Mouse (Mus musculus): ENCODE measurements around the gene Ifnar2.

The Ifnar2 gene

DNA sequence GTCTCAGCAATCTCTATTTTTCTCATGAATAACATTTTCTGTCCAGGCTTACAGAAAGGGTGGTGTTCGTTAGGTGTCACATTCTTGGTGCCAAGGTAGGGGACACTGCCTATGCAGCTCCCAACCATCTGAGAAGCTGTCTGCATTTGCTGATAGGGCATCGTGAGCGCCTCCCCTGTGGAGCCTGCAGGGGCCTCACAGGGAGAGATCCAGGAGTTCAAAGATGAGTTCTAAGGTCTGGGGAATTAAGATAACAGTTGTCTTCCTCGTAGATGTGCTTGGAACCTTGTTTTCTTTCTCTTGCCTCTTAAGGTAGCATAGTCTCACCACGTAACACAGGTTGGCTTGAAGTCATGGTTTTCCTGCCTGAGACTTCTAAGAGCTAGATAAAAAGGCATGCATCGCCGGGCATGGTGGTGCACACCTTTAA, 69.2 kb downstream of the Ifnar2 start:
- in situ Hi-C loops (cut with MboI; ENCODE audit: low pct_unique_long_range_greater_than_20kb in 1 of 2, low sequenced_read_pairs in 2 of 2, unreplicated experiment in 1 of 2) = no loop called here

DNA sequence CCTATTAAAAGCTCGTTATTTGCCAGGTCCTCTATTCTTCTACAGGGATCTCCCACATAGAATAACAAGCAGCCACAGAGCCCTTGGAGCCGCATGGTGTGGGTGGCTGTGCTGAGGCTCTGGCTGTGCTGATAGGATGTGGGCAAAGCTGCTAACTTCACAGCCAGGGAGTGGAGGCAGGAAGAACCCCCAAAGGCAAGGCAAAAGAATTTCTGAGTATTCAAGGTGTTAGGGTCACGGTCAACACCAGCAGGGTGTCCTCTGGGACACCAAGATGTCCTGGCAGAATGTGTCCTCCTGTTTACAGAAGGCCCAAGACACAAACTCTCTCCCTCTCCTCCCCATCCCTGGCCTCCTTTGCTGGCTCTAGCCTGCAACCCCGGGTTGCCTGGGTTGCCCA, 69.9 kb downstream of the Ifnar2 start:
- in situ Hi-C loops (cut with MboI; ENCODE audit: low pct_unique_long_range_greater_than_20kb in 1 of 2, low sequenced_read_pairs in 2 of 2, unreplicated experiment in 1 of 2) = no loop called here

DNA sequence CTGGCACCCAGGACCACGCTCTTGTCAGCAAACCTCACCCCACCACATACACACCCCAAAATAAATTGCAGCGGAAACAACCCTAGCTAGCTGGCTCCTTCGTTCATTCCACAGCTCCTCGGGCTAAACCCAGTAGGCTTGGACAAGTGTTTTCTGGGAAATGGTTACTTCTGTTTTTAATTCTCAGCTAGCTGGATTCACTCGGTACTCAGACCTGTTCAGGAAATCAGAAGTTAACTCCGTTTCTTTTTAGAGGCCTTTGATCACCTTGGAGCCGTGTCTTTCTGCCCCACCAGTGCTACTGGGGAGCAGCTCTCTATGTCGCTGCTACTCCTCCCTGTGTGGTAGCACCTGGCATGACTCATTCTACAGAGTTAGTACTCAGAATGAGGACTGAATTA, 70.6 kb downstream of the Ifnar2 start:
- in situ Hi-C loops (cut with MboI; ENCODE audit: low pct_unique_long_range_greater_than_20kb in 1 of 2, low sequenced_read_pairs in 2 of 2, unreplicated experiment in 1 of 2) = no loop called here

DNA sequence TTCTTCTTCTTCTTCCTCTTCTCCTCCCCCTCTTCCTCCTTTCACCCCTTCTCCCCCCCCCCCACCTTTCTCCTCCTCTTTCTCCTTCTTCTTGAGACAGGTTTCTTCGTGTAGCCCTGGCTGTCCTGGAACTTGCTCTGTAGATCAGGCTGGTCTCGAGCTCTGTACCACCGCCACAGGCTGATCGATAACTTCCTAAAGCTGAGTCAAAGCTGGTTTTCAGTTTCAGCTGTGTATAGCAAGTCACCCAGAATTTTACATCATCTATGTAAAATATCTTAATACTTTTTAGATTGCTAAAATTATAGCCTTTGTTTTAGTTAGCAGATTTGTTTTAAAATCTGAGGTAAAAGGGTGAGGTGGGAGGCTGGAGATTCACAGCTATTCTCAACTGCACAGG, 72.3 kb downstream of the Ifnar2 start:
- in situ Hi-C loops (cut with MboI; ENCODE audit: low pct_unique_long_range_greater_than_20kb in 1 of 2, low sequenced_read_pairs in 2 of 2, unreplicated experiment in 1 of 2) = no loop called here

DNA sequence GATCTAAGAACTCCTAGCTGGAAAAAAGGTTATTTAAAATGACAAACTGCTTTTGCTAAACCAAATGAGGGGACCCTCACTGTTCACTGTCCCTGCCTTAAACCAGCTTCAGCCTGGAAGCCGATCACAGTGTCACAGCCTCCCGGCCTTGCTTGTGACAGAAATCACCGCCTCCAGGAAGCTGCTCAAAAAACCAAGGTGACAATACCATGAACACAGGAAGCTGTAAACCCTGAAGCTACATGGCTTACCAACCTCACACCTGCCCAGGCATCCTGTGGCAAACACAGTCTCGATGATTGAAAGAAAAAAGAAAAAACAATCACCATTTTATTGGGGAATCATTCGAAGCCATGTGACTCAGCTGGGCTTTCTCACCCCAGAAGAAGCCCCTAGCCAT, 73.0 kb downstream of the Ifnar2 start:
- in situ Hi-C loops (cut with MboI; ENCODE audit: low pct_unique_long_range_greater_than_20kb in 1 of 2, low sequenced_read_pairs in 2 of 2, unreplicated experiment in 1 of 2) = no loop called here

DNA sequence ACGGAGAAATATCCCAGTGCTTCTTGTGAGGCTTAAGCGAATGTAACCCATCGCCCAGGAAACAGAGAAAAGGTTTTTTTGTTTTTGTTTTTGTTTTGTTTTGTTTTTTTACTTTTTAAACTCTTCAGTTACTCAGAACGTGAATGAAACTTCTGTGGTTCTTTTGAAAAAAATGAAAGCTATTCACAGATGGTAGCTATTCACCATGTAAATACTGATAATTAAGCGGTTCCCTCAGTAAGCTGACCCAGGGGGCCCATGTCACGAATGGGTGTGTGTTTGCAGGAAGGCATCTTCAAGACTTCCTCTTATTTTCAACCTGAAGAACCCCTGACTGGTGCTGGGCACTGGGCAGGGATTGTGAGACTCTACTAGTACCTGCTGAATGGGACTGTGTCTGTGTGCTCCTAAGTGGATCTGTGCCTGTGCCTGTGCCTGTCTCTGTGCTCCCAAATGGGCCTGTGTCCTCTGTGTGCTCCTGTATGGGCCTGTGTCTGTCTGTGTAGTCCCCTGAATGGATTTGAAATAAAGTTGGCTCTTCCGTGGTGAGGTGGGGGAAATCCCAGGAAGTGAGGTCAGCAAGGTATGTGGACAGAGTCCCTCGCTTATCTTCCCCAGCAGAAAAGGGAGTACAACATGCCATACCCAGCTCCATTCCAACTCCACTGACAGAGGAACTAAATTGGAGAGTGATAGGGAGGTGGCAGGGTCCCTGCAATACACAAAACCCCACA, 74.4 kb downstream of the Ifnar2 start:
- in situ Hi-C loops (cut with MboI; ENCODE audit: low pct_unique_long_range_greater_than_20kb in 1 of 2, low sequenced_read_pairs in 2 of 2, unreplicated experiment in 1 of 2) = no loop called here

DNA sequence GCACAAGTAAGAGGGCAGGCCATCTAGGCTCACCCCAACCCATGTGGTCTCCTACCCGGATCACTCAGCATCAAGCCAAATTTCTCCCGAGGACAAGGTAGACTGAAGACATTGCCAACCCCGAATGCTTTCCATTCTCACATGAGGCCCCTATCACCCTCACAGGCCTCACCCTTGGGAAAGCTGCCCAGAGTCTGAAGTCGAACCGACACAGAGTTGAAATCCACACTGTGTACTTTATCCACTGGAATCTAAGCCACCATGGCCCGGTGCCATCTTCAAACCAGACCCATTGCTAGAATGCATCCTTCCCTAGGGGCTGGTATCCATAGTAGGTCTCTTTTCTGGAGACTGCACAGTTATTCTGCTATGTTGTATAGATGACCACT, 74.9 kb downstream of the Ifnar2 start:
- in situ Hi-C loops (cut with MboI; ENCODE audit: low pct_unique_long_range_greater_than_20kb in 1 of 2, low sequenced_read_pairs in 2 of 2, unreplicated experiment in 1 of 2) = no loop called here

DNA sequence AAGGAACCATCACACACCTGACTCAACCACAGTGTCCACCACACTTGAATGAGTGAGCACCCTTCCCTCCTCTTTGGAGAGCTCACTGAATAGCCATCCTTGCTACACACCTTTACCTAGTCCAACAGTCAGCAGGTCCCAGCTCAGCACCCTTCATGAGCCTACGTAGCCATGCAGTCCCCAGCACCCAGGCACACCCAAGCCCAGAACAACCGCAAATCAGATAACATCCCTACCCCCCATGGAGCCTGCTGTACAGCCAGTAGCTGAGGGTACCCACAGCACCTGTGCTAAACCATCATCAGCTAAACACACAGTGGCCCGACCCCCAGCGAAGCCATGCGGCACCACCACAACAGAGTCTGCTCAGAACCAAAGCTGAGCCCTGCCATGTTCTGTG, 75.5 kb downstream of the Ifnar2 start:
- in situ Hi-C loops (cut with MboI; ENCODE audit: low pct_unique_long_range_greater_than_20kb in 1 of 2, low sequenced_read_pairs in 2 of 2, unreplicated experiment in 1 of 2) = no loop called here

DNA sequence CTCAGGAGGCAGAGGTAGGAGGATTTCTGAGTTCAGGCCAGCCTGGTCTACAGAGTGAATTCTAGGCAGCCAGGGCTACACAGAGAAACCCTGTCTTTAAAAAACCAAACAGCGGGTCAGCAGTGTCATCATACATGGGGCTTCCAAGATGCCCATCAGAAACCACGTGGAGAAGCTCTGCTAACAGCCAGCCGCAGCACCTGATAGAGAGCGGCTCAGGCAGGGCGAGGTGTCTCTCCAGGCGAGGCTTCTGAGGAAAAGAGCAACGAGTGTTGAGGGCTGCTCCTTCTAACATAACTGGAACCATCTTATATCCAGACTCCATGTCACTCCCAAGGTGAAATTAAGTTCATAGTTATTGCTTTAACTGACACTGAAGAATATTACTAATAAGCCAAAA, 76.3 kb downstream of the Ifnar2 start:
- in situ Hi-C loops (cut with MboI; ENCODE audit: low pct_unique_long_range_greater_than_20kb in 1 of 2, low sequenced_read_pairs in 2 of 2, unreplicated experiment in 1 of 2) = no loop called here

DNA sequence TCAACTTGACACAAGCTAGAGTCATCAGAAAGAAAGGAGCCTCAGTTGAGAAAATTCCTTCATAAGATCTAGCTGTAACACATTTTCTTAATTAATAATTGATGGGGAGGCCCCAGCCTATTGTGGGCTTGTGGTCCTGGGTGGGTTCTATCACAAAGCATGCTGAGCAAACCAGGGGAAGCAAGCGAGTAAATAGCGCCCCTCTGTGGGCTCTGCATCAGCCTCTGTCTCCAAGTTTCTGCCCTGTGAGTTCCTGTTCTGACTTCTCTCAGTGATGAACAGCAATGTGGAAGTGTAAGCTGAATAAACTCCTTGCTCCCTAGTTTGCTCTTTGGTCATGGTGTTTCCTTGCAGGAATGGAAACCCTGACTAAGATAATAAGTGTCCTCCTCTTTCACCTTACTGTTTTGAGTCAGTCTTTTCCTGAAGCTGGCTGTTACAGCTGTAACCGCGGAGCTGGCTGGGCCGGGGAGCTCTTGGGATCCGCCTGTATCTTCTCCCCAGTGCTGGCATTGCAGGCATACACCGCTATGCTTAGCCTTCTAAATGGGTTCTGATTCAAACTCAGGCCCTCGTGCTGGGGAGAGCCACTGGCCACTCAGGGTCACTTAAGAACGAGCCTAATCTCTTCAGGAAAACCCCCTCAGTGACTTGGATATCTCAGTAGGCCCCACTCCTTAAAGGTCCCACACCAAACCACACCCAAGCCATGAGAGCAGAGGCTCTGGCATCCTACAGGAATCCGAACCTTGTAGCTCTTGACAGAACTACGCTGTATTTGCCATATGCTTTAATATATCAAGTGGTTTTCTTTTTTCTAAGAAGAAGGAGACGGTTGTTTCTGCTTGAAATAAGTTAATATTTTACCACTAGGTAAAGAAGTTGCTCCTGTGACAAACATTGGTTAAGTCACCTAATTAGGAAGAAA, 77.8 kb downstream of the Ifnar2 start:
- in situ Hi-C loops (cut with MboI; ENCODE audit: low pct_unique_long_range_greater_than_20kb in 1 of 2, low sequenced_read_pairs in 2 of 2, unreplicated experiment in 1 of 2) = loop anchor here in 1 of 2 experiments (10.0 kb wide), 1 partner anchor 86 kb away; no protein-coding TSS in a partner anchor

DNA sequence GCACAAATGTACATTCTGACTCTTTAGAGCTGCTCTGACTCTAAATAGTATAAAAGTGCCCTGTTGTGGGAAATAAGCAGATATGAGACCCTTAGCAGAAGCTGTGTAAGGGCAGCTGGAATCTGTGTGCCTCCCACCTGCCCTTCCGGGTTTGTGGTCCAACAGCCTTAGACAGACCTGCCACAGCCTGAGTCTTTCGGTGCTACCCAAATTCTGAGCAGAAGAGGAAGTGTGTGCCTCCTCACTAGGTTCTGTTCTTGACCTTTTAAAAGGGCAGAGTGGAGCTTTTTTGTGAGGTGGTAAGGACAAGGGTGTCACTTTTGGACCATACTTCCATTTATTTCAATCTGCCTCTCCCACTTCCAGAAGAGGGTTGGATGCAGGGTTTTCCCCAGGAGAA, 79.4 kb downstream of the Ifnar2 start:
- in situ Hi-C loops (cut with MboI; ENCODE audit: low pct_unique_long_range_greater_than_20kb in 1 of 2, low sequenced_read_pairs in 2 of 2, unreplicated experiment in 1 of 2) = loop anchor here in 1 of 2 experiments (10.0 kb wide), 1 partner anchor 87 kb away; no protein-coding TSS in a partner anchor

DNA sequence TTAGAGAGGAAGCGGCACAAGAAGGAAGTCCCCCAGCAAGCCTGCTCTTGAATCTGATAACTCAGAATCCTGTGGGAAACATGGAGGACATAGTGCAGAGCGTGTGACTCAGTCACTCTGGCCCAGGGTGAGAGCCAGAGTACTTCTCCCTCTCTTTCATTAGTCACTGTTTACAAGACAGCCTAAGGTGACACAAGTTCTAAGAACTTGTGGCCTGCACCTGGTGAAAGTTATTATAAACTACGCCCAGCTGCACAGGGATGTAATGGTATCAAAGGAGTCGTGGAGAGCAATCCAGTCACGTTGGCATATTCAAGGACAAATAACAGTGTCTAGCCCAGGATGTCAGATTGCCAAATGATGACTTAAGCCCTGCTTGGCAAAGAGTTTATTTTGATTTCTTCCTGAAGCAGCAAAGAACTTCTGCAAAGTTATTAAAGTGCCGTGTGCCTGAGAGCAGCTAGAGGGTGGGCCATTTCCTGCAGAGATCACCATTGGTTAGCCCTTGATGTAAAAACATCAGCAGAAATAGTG, 79.8 kb downstream of the Ifnar2 start:
- in situ Hi-C loops (cut with MboI; ENCODE audit: low pct_unique_long_range_greater_than_20kb in 1 of 2, low sequenced_read_pairs in 2 of 2, unreplicated experiment in 1 of 2) = loop anchor here in 1 of 2 experiments (10.0 kb wide), 1 partner anchor 88 kb away; no protein-coding TSS in a partner anchor

Data from mouse embryonic stem cell (cell line).